Mouse (Mus musculus): ENCODE measurements around the gene Tkfc.

- TF ChIP-seq EP300 (IDR thresholded peaks at IDR 0.05; ENCODE audit: insufficient read depth, low read depth, low read length) (no peak), CTCF (IDR thresholded peaks at IDR 0.05; ENCODE audit: low read depth, low read length) (no peak)
These were observed 43.7 kb downstream of the Tkfc start for GRCm38 (mm10) chr19:10561558-10562314.
